Mouse (Mus musculus) brain, adult 2 months (tissue): ENCODE results near the gene Acad11.

Experiments used
- DNase-seq: peaks from one replicate; pipeline ENCODE4 v3.0.0; 2011; ENCODE audit warnings: low read depth, low spot score

Gene Acad11

GRCm38 (mm10) chr9:104080038-104080437 lies 16.9 kb downstream of the Acad11 start:
- no peak for DNase-seq

DNA sequence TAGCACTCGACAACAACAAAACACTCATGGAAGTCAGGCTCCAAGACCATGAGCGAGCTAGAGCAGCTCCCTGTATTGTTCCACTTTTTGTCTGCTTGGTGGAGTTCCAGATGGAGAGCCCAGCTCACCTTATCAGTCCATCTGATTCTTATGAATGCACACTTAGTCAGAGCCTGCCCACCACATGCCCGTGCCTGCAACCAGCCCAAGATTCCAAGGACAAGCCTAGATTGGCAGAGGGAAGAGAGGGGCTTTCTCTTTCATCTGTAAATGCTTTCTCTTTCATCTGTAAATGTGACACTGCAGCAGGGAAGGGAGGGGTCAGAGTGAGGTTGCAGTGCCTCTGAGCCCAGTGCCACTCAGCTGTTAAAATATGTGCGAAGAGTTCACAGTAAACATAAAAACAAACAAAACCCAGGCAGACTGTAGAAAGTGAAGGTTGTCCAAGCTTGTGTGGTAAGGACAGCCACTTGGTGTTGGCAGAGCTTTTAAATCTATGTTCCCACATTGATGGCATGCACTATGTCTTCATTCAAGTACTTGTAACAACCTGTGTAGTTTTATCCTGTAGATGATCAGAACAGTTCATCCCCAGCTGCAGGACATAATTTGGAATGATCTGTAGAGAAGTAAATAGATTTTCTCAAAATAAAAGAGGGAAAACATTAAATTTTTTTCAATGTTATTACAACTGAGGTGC lies 22.7 kb downstream of the Acad11 start:
- no peak for DNase-seq

GRCm38 (mm10) chr9:104088555-104088954 lies 25.4 kb downstream of the Acad11 start:
- no peak for DNase-seq

GRCm38 (mm10) chr9:104092945-104093344 lies 29.8 kb downstream of the Acad11 start:
- peak; percentile 21 for DNase-seq

- DNase-seq, result no peak
Observed at GRCm38 (mm10) chr9:104098256-104098655, 35.1 kb downstream of the Acad11 start.

- no peak for DNase-seq
Observed at GRCm38 (mm10) chr9:104099060-104099459, 35.9 kb downstream of the Acad11 start.

- DNase-seq, result no peak
Observed at GRCm38 (mm10) chr9:104100822-104101221, 37.6 kb downstream of the Acad11 start.

GRCm38 (mm10) chr9:104101458-104101857 lies 38.3 kb downstream of the Acad11 start:
- DNase-seq, result peak; percentile 42

DNA sequence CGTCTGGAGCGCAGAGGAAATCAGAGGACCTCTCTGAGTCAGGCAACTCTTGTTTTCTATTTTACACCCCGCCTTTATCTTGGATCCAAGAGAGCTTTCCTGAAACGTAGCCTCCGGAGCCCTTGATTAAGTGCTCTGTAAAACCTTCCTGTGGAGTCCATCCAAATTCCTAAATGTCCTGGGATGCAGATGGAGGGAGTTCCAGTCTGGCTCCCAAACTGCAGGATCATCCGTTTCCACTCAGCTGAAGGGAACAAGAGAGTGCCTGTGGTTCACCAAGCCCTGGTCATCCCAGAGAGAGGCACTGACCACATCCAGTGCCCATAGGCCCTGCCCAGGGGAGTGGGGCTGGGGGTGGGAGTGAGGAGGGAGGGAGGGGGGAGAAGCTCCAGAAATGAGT lies 39.1 kb downstream of the Acad11 start:
- DNase-seq, result no peak

DNA sequence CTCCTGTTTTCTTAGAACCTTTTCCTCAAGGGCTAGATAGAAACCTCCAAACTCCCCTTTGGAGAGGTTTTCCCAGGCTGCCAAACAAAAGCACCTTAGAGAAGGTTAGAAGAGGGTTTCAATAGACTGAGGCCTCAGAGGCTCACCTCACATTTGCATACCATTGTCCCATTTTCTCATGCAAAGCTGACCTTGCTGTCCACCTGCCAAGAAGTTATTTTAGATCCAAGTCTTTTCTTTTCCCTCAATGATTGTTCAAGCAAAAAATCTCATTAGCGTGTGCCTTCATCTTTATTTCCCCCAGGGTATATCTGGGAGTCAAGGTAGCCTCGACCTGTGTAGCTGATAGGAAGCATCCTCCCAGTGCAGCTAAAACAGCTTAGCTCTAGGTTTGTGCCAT lies 39.7 kb downstream of the Acad11 start:
- peak; percentile 33 for DNase-seq

GRCm38 (mm10) chr9:104104986-104105385 lies 41.8 kb downstream of the Acad11 start:
- DNase-seq, result no peak

DNA sequence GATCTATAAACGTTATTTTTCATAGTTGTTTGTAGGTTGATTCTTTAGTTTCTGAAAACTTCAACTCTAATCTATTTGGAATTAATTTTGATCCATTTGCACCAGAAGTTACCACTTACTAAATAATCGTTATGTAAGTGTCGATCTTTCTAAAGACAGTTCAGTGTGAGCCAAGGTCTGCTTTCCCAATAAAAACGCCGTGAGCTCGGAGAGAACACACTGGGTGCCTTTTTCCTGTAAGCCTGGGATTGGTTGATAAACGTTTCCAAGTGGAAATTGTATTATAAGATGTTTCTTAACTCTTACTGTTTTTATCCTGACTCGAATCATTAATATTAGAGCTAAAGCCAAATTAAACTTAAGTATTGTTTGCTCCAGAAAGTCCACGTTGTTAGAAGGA lies 43.8 kb downstream of the Acad11 start:
- no peak for DNase-seq

- no peak for DNase-seq
Observed at GRCm38 (mm10) chr9:104107482-104107881, 44.3 kb downstream of the Acad11 start.

DNA sequence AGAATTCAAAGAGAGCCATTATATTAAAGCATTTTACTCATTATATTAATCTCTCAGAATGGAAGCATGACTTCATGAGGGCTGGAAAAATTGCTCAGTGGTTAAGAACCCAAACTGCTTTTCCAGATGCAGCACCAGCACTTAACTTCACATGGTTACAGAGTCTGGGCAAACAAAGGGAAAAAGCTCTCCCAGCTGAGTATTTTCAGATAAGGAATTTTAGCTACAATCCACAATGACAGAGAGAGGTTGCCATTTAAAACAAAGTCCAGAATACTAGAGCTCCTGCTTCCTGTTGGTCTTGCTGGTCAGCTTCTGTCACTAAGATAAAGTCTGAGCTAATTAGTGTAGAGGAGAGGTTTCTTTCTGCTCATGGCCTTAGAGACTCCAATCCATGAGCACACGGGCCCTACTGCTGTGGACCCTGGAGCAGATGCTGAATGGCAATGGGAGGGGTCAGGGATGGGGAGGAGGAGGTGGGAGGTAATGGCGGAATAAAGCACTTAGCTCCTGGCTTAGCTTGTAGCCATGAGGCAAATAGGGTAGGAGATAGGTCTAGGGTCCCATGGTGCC lies 45.5 kb downstream of the Acad11 start:
- no peak for DNase-seq

- DNase-seq, result no peak
Observed at GRCm38 (mm10) chr9:104109151-104109550, 46.0 kb downstream of the Acad11 start.

GRCm38 (mm10) chr9:104123101-104123500 lies 59.9 kb downstream of the Acad11 start:
- DNase-seq, result no peak

DNA sequence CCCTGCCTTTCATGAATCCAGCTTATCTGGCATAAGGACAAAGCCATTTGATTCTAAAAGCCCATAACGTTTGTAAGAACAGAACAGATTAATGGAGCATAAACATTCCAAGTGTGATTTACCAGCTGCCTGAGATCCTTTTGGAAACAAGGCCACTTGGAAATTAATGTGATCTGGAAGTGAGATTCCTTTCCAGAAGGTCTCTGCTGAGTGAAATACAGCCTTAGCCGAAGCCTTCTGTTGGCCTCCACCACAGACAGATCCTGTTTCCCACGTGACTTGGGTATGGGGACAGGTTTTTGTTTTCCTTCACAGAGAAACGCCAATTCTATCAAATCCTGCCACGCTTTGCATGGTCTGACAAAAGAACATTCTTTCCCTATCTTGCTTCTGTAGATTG lies 60.4 kb downstream of the Acad11 start:
- DNase-seq, result peak; percentile 51

DNA sequence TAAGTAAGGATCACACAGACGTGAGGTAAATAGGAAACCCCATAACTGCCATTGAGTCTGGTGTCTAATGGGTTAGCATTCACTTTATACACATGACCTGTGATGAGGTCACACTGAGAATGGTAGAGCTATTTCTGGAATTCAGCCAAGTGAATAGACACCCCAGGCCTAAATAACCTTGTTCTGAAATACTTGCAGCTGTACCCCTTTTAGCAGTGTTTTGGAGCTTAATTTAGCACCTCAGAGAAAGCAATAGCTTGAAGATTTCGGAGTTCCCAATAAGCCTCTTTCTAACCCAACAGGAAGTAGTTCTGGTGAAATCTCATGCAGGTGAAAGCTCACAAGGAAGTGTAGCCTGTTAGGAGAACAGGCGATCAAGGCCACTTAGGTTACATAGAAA lies 63.7 kb downstream of the Acad11 start, which contains the start of gene Ackr4:
TSS of gene Ackr4 (minus strand) at position 101 of the 400 bp plus-strand sequence.
- DNase-seq, result no peak

DNA sequence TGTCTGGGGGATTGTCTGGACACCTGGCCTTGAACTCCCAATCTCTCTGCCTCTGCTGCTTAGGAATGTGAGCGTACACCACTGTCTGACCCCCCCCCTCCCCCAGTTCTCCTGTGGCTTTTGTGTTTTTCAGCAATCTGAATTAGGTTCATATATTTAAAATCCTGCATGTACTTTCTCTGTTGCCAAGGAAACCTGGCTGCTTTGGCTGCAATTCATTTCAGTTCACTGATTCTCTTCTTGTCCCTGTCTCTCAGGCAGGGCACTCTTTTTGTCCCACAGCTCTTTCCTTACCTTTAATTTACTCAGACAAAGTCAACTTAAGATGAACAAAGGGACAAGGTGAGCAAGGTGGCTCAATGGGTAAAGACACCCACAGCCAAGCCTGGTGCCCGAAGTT lies 64.9 kb downstream of the Acad11 start:
- peak; percentile 83 for DNase-seq

DNA sequence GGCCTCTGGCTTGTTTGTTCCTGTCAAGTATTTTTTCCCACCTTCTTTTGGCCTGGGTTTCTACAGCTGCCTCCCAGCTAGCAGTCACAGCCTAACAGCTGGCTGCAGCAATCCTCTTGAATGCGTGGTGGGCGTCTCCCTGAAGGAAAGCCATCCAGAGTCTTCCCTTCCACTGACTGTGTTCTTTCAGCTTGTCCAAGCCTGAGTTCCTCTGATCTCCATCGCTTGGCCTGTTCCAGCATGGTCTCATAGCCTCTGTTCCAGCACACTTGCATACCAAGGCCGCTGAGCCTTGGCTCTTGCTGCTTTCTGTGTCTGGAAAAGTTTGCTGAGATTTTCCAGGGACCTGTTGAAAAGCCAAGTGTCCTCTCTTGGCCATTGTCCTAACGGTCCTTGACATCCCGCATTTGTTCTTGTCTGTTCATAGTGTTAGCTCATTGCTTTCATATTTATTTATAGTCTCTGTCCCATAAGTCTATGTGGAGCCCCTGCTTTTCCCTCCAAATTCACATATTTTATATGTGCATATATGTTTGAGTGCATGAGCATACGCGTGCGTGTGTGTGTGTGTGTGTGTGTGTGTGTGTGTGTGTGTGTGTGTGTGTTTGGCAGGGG lies 67.1 kb downstream of the Acad11 start:
- no peak for DNase-seq

DNA sequence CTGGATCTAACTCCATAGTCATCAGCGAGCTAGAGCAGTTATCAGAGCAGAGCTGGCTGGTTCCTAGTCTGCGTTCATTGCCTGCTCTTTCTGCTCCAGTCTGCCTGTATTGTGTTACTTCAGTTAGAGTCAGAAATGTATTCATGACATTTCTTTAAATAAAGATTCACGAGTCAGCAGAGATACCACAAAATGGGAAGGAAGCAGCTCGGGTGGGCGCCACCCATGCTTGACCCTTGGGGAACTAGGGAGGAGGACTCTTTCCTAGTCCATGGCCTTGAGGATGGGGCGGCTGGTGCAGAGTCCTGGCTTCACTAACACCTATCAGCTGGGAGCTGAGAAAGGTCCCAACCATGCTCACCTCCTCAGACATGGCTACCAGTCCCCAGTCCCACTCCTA lies 77.2 kb downstream of the Acad11 start:
- no peak for DNase-seq

DNA sequence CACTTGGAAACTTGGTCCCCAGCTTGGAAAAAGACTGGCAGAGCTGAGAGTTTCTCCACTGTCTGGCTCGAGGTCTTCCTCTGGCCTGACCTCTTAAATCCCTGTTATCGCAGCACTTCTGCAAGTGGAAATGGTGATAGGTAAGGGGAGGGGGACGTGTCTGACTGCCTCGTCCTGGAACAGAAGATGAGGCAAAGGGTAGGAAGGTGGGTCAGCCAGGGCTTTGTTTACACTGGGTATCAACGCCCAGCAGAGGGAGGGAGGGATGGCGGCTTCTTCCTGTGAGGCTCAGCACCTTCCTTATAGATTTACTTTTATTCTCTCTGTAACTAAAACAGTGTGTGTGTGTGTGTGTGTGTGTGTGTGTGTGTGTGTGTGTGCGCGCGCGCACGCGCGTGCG lies 79.6 kb downstream of the Acad11 start:
- DNase-seq, result no peak
